Comparison of ENCODE assay signal across 16 mouse cellular contexts in the genomic region with DNA sequence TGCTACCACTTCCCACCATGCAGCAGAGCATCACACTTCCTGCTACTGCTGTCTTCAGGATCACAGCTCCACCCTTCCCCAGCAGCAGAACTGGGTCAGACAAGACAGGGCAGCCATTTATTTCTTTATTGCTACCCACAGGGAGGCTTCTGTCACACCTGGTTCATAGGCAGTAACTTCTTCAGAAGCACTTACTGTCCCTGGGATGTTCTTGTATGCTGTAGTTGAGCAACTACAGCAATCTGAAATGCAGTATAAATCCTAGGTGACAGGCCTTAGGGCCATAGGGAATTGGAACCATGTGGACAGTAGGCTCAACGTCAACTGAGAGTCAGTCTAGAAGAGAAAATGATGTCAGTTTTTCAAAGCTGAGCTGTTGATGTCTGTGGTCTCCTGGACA.
DNase-seq lines count a peak whose midpoint lies in the region.
"Had no signal": no experiment of that assay in that cellular context is flagged by ENCODE, and none has a peak within 500 bp of the region (broad histone marks: within the 10 kb centered on the region; RNA-seq: fewer than 3 reads in every experiment).

No protein-coding gene starts in this region.

- DNase-seq in heart, adult 11 months = peak; percentile 43
- DNase-seq in heart, postnatal 14 days = no peak
- peak; percentile 82 for DNase-seq in fat pad, adult 2 months (ENCODE audit: extremely low read depth, low read depth, low spot score)
- DNase-seq in gonadal fat pad, adult 2 months (ENCODE audit: low read depth) = peak; percentile 83
- no peak for DNase-seq in left cerebral cortex, adult 9 months (ENCODE audit: low spot score in 2 of 2)
- DNase-seq in right cerebral cortex, postnatal 25 days = no peak
- DNase-seq: adrenal gland, adult 2 months; adrenal gland, adult 8-10 months; adrenal gland, postnatal 10 days; adrenal gland, postnatal 14 days; adrenal gland, postnatal 25 days; adrenal gland, postnatal 36 days; B cell, adult 2 months; cerebellum, adult 11 months; cerebellum, adult 11-12 months; cerebellum, adult 18-20 months had no signal

- intact Hi-C loops in heart, postnatal 14 days (cut with DNase I) = no loop called here

Comparison
In these comparisons a context has a peak if more than half of its experiments do, and no peak if none do; other contexts are left out.
1. DNase-seq: peak in heart, adult 11 months (single experiment), fat pad, adult 2 months (single experiment) and gonadal fat pad, adult 2 months (single experiment); none in heart, postnatal 14 days (0 of 2), left cerebral cortex, adult 9 months (0 of 2) and right cerebral cortex, postnatal 25 days (single experiment).